Mouse (Mus musculus) heart, adult 2 months (tissue): ENCODE data around the gene Art2b. TPM values are rescaled to one million over a fixed set of nuclear protein-coding genes. Genes with fewer than 3 reads are reported as not detected.

Experiments used
- DNase-seq, 2 experiments: peaks; one replicate each; pipeline ENCODE4 v3.0.0; 2021
- H3K27ac ChIP-seq: fragments of 200-600 bp; 2 replicates; pipeline ENCODE4 v1.8.1; 2022
- H3K27me3 ChIP-seq: fragments of 200-500 bp; 2 replicates; pipeline ENCODE4 v1.6.1; 2012; ENCODE audit warnings: mild to moderate bottlenecking, low read length, inconsistent platforms, mixed read lengths; ENCODE audit not compliant: control insufficient read depth, insufficient read depth
- H3K36me3 ChIP-seq: fragments of 200-500 bp; 2 replicates; pipeline ENCODE4 v1.6.1; 2012; ENCODE audit warnings: low read length, inconsistent platforms; ENCODE audit not compliant: control insufficient read depth, insufficient read depth
- H3K4me1 ChIP-seq: fragments of 200-500 bp; 2 replicates; pipeline ENCODE4 v1.6.1; 2011; ENCODE audit warnings: low read length; ENCODE audit not compliant: control insufficient read depth, insufficient read depth
- H3K4me3 ChIP-seq: fragments of 200-600 bp; 2 replicates; pipeline ENCODE4 v1.8.1; 2022
- H3K79me2 ChIP-seq: fragments of 200-500 bp; replicated peaks from 2 replicates; pipeline ENCODE4 v1.6.1; 2012; ENCODE audit warnings: mild to moderate bottlenecking, inconsistent platforms, low read length, moderate library complexity, mixed read lengths; ENCODE audit not compliant: control insufficient read depth, insufficient read depth
- H3K9ac ChIP-seq: fragments of 200-500 bp; 2 replicates; pipeline ENCODE4 v1.6.1; 2012; ENCODE audit warnings: low read depth, mild to moderate bottlenecking, control low read depth, inconsistent platforms, low read length, mixed read lengths
- CTCF ChIP-seq: fragments of 200-600 bp; IDR thresholded peaks from 2 replicates; pipeline ENCODE4 v1.8.1; 2022; ENCODE audit warnings: antibody characterized with exemption, mild to moderate bottlenecking, moderate library complexity
- EP300 ChIP-seq: fragments of 200-500 bp; IDR thresholded peaks from 2 replicates; pipeline ENCODE4 v1.6.1; 2011; ENCODE audit warnings: low read depth, low read length, control low read depth; ENCODE audit not compliant: insufficient read depth
- POLR2A ChIP-seq: fragments of 200-500 bp; IDR thresholded peaks from 2 replicates; pipeline ENCODE4 v1.6.1; 2011; ENCODE audit warnings: mild to moderate bottlenecking, low read depth, low read length, control low read depth; ENCODE audit not compliant: insufficient read depth
- WGBS: fragments of 180-500 bp; shearing (Covaris S2); methylation state at CpG from one replicate; pipeline ENCODE4 v1.1.7; 2018; 5-methylcytosine and 5-hydroxymethylcytosine counted together
- intact Hi-C: fragments of 180-260 bp; cut with DNase I; formaldehyde crosslinking; loops from one replicate; pipeline ENCODE4 v1.15.1; 2025
- polyA plus RNA-seq: library from polyadenylated mRNA; depleted of rRNA; stranded (reverse); fragments of >200 nt; gene quantifications from 2 replicates; pipeline ENCODE4 v1.2.3, GENCODE M21; 2012
- total RNA-seq, 2 experiments: library from RNA; stranded (reverse); gene quantifications; 2 replicates each; pipeline ENCODE4 v1.2.3; 2021

The Art2b gene
- total and polyA plus RNA-seq, 3 experiments: 0.18 to 0.21 TPM; not detected in 1

DNA sequence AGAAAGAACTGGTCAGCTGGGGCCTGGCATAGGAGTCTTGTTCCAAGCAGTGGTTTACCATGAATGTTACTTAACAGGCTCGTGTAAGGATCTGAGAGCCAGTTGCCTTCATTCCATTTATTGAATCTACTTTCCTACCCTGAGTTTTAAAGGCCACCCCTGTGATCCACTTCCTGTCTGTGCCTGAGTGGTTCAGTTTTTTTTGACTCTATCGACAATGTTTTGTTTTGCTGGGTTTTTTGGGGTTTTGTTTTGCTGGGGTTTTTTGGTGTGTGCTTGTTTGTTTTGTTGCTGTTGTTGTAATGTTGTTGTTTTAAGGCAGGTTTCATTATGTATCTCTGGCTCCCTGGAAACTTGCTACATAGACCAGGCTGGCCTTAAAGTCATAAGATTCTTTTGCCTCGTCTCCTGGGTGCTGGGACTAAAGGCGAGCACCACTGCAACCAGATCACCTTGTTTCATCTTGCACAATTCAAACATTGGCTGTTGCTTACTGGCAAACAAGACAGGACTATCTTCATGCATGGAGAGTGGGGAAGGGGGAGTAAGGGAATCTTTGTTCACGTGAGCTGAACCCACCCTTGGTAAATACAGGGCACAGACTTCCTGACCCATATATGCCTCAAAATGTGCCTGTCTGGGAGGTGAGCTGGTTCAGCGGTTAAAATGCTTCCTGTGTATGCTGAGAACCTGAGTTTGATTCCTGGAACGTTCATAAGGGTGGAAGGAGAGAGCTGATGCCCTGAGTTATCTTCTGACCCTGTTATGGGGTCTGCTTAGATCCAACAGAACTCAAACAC lies 34.5 kb downstream of the Art2b start:
- TF ChIP-seq POLR2A: no peak
- TF ChIP-seq EP300: no peak
- TF ChIP-seq CTCF: no peak
- Histone ChIP-seq H3K79me2 (no peaks in the 10 kb centered on the region), H3K36me3 (no peaks in the 10 kb centered on the region), H3K27me3 (no peaks in the 10 kb centered on the region), H3K9ac (no peak overlapping the region), H3K4me3 (no peak overlapping the region), H3K4me1 (no peaks in the 10 kb centered on the region), H3K27ac (no peak overlapping the region)
- 54% methylated on average over 7 of the region's 7 CpGs for WGBS
- no peak for DNase-seq
- intact Hi-C loops: no loop called here

DNA sequence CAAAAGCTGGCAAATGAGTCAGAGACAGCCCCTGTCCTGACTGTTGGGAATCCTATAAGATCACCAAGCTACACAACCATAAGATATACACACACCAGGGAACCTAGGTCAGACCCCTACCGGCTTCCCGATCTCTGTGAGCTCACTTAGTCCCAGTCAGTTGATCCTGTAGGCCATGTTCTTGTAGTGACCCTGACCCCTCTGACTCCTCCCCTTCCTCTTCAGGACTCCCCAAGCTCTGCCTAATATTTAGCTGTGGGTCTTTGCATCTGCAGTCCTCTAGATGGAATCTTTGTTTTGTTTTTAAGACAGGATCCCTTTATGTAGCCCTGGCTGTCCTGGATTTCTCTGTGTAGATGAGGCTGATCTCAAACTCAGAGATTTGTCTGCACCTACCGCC lies 36.1 kb downstream of the Art2b start:
- no peak overlapping the region for H3K27ac ChIP-seq
- no peaks in the 10 kb centered on the region for H3K79me2 ChIP-seq
- WGBS: 87% methylated on average over 3 of the region's 3 CpGs
- H3K4me1 ChIP-seq: no peaks in the 10 kb centered on the region
- H3K27me3 ChIP-seq: no peaks in the 10 kb centered on the region
- no peak for DNase-seq
- H3K9ac ChIP-seq: no peak overlapping the region
- intact Hi-C loops: loop anchor here (10.0 kb wide), 1 partner anchor 76 kb away; no protein-coding TSS in a partner anchor
- TF ChIP-seq POLR2A: no peak
- no peak for TF ChIP-seq CTCF
- no peak for TF ChIP-seq EP300
- H3K36me3 ChIP-seq: no peaks in the 10 kb centered on the region
- no peak overlapping the region for H3K4me3 ChIP-seq

DNA sequence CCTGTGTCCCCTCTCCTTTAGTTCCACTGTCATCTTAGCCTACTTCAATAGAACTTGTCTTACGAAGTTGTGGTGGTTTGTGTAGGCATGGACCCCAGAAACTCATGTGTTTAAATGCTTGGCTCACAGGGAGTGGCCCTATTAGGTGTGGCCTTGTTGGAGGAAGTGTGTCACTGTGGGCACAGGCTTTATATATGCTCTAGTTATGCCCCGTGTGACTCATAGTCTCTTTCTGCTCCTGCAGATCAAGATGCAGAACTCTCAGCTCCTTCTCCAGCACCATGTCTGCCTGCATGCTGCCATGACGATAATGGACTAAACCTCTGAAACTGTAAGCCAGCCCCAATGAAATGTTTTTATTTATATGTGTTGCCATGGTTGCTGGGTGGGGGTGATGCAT lies 37.7 kb downstream of the Art2b start:
- Histone ChIP-seq H3K36me3 (no peaks in the 10 kb centered on the region), H3K79me2 (no peaks in the 10 kb centered on the region), H3K4me3 (no peak overlapping the region), H3K9ac (no peak overlapping the region), H3K4me1 (no peaks in the 10 kb centered on the region), H3K27me3 (no peaks in the 10 kb centered on the region), H3K27ac (no peak overlapping the region)
- WGBS: 62% methylated on average over 3 of the region's 3 CpGs
- no peak for DNase-seq
- intact Hi-C loops: loop anchor here (10.0 kb wide), 1 partner anchor 77 kb away; no protein-coding TSS in a partner anchor
- TF ChIP-seq POLR2A (no peak), CTCF (no peak), EP300 (no peak)

DNA sequence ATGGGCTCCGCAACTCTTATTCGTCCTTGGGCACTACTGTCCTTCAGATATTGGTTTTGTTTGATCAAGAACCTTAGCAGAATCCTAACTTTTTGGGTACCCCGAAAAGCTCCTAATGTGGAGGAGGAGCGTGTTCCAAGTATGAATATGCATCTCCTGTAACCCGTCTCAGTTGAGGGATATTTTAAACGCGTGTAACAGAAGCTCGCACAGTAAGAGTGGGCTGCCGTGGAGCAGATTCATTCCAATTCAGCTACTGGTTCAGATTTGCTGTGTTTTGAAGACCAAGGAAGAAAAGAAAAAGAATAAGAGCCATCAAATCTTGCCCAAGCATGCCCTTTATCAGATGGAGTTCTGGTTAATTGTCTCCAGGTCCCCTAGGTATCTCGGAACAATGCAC lies 43.7 kb downstream of the Art2b start:
- H3K27me3 ChIP-seq: no peaks in the 10 kb centered on the region
- H3K4me1 ChIP-seq: 0 out of 2 replicates have a peak, but pooled peaks cover 1% of the 10 kb centered on the region
- no peak overlapping the region for H3K9ac ChIP-seq
- H3K36me3 ChIP-seq: no peaks in the 10 kb centered on the region
- TF ChIP-seq EP300 (no peak), POLR2A (no peak), CTCF (no peak)
- WGBS: 83% methylated on average over 10 of the region's 10 CpGs
- no peaks in the 10 kb centered on the region for H3K79me2 ChIP-seq
- H3K4me3 ChIP-seq: no peak overlapping the region
- no peak overlapping the region for H3K27ac ChIP-seq
- DNase-seq: no peak
- intact Hi-C loops: loop anchor here (1.0 to 10.0 kb wide), 4 partner anchors 83 to 129 kb away; no protein-coding TSS in a partner anchor

DNA sequence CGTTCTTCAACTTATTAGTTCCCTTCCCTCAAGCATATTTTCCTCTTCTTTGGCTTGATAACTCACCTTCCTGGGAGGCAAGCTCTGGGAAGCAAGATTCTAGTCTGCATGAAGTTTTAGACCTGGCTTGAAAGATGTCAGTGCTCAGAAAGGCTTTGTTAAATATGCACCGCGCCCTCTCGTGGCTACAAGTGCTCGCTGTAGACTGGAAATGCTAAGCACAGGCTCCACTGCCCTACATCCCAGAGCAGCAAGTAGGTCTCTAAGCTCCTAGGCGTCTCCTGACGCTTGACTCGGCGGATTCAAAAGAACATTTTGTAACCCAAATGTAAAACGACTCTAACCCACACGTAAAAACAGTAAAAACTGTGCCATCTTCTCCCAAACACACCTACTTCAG lies 44.3 kb downstream of the Art2b start:
- Histone ChIP-seq H3K9ac (no peak overlapping the region), H3K27me3 (no peaks in the 10 kb centered on the region), H3K4me1 (0 out of 2 replicates have a peak, but pooled peaks cover 1% of the 10 kb centered on the region), H3K36me3 (no peaks in the 10 kb centered on the region), H3K27ac (no peak overlapping the region), H3K4me3 (no peak overlapping the region), H3K79me2 (no peaks in the 10 kb centered on the region)
- intact Hi-C loops: loop anchor here (1.0 to 10.0 kb wide), 4 partner anchors 84 to 129 kb away; no protein-coding TSS in a partner anchor
- TF ChIP-seq CTCF: peak; percentile 84
- TF ChIP-seq EP300: 0 out of 2 replicates have a peak, but pooled peaks have one; percentile 32
- no peak for TF ChIP-seq POLR2A
- DNase-seq: peak; percentile 62 to 71
- WGBS: 2% methylated on average over 11 of the region's 11 CpGs

DNA sequence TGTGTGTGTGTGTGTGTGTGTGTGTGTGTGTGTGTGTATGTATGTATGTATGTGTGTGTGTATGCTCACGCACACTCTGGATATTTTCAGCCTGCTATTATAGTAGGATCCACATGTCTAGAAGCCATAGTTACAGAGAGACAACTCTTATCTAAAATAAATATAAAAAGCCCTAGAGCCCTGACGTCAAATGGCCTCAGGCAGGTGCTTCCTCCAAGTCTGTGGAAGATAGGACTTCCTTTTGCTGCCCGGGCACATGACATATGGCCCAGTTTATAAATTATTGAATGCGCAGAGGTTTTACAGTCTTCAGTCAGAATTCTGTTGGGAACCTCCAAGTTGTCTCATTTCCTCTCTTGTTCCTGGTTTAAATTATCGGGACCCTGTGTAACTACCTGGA lies 44.7 kb downstream of the Art2b start:
- WGBS: 32% methylated on average over 5 of the region's 5 CpGs
- H3K36me3 ChIP-seq: no peaks in the 10 kb centered on the region
- H3K79me2 ChIP-seq: no peaks in the 10 kb centered on the region
- H3K9ac ChIP-seq: no peak overlapping the region
- intact Hi-C loops: loop anchor here (1.0 to 10.0 kb wide), 4 partner anchors 84 to 128 kb away; no protein-coding TSS in a partner anchor
- 0 out of 2 replicates have a peak, but pooled peaks cover 1% of the 10 kb centered on the region for H3K4me1 ChIP-seq
- TF ChIP-seq CTCF: no peak
- no peak for TF ChIP-seq EP300
- no peak for TF ChIP-seq POLR2A
- no peak overlapping the region for H3K27ac ChIP-seq
- no peaks in the 10 kb centered on the region for H3K27me3 ChIP-seq
- no peak overlapping the region for H3K4me3 ChIP-seq
- DNase-seq: no peak
